Mouse (Mus musculus) E14TG2a.4 (cell line): ENCODE measurements around the gene Trhr2.
A peak's percentile ranks its signal among the peaks of the same experiment; 100 is the strongest.

Source experiments
- H3K27me3 ChIP-seq: 2 replicates; pipeline ENCODE4 v1.6.1; 2014; ENCODE audit warnings: low read length, control low read depth; ENCODE audit not compliant: insufficient read depth
- H3K36me3 ChIP-seq: 2 replicates; pipeline ENCODE4 v1.6.1; 2014; ENCODE audit warnings: low read length, control low read depth; ENCODE audit not compliant: insufficient read depth
- H3K4me1 ChIP-seq: replicated peaks from 2 replicates; pipeline ENCODE4 v1.6.1; 2014; ENCODE audit warnings: low read depth, low read length, control low read depth
- H3K4me3 ChIP-seq: replicated peaks from 2 replicates; pipeline ENCODE4 v1.5.1; 2014; ENCODE audit warnings: mild to moderate bottlenecking, low read length
- H3K9me3 ChIP-seq: 2 replicates; pipeline ENCODE4 v1.6.1; 2014; ENCODE audit warnings: low read length, control low read depth
- CTCF ChIP-seq: conservative IDR thresholded peaks from 2 replicates; pipeline ENCODE4 v1.5.1; 2014; ENCODE audit warnings: low read length
- NANOG ChIP-seq: IDR thresholded peaks from 2 replicates; pipeline ENCODE4 v1.6.1; 2014; ENCODE audit warnings: borderline replicate concordance, low read length, mixed read lengths
- POU5F1 ChIP-seq: IDR thresholded peaks from 2 replicates; pipeline ENCODE4 v1.6.1; 2014; ENCODE audit warnings: low read length, borderline replicate concordance

Trhr2 gene

DNA sequence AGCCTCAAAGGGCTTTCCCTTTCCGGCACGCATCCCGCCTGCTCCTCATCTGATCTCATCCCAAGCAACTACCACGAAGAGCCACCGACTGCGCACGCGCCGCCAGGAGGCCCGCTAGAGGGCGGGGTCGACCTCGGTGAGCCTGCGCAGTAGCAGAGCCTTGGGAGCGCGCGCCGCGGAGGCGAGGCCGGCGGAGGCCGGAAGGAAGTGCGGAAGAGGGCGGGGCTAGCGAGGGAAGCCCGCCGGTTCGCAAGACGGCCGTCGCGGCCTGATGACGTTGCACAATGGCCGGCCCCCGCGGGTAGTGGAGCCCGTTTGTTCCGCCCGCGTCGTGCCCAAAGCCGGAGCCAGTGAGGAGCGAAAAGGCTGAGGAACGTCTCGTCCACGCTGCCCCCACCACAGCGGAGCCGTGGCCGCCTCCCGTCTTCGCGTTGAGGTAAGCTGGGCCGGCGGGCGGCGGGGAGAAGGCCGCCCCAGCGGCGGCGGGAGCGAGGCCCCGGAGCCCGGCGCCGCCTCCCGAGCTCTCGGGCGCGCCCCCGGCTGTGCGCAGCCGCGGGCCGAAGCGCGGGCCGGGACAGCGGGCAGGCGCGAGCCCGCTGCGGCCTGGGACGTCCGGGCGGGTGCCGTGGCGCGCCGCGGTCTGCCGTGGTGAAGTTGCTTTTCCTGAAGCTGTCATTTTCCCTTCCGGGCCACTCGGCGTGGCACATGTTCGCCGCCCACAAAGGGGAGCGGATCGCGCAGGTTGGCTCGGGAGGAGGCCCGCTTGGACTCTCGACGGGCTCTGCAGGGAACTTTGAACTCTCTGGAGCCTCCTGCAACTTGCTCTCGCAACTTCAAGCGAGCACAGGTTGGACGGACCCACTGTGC lies 16.1 kb upstream of the Trhr2 start, which contains the start of gene Zc3h18:
Gene Zc3h18 (plus strand): TSS at position 245 of the 867 bp plus-strand sequence.
- H3K4me3 ChIP-seq: peak within 1 kb of the TSS; percentile 94
- H3K4me1 ChIP-seq: peaks cover 27% of the 10 kb centered on the region
- no peaks in the 10 kb centered on the region for H3K27me3 ChIP-seq
- H3K9me3 ChIP-seq: no peaks in the 10 kb centered on the region
- H3K36me3 ChIP-seq: peaks cover 42% of the 10 kb centered on the region
- TF ChIP-seq CTCF (no peak), POU5F1 (no peak), NANOG (no peak)

DNA sequence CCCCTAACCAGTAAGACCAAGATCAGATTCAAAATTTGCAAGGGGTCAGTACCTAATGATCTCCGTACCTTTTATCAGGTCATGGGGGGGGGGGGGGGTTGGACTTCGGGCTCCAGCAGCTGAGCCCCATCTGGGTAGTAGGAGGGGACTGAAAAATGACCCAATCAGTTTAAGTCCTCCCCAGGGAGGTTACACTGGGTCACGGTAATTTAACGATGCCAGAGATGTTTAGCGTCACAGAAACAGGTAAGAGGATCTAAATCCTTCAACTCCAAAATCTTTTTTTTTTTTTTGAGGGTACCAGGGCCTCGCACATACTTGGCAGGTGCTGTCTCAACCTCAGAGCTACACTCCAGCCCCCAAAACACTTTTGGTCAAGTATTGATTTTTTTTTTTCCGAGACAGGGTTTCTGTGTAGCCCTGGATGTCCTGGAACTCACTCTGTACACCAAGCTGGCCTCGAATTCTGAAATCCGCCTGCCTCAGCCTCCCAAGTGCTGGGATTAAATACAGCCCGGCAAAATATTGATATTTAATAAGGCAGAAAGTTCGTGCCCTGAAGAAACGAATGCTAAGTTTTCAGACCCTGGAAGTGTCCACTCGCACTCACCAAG lies 15.3 kb upstream of the Trhr2 start:
- no peak for TF ChIP-seq POU5F1
- TF ChIP-seq CTCF: no peak
- no peak for TF ChIP-seq NANOG
- Histone ChIP-seq H3K4me1 (peaks cover 27% of the 10 kb centered on the region), H3K36me3 (peaks cover 34% of the 10 kb centered on the region), H3K9me3 (no peaks in the 10 kb centered on the region), H3K4me3 (peak overlapping the region; percentile 94), H3K27me3 (no peaks in the 10 kb centered on the region)

DNA sequence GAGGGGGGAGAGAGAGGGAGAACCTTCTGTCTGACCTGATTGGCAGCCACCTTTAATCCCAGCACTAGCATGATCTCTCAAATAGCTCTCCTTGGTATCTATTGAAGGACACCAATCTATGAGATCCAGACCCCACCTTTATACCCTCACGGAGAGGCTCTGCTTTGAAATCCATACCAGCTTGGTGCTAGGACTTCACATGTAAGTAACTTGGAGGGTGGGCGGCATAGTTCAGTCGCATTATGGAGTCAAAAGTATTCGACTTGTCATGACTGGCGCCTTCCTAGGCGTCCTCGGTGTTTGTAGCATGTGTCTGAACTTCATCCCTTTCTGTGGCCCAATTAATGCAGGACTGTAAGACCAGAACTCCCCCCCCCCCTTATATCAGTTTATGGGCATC lies 14.8 kb upstream of the Trhr2 start:
- H3K4me1 ChIP-seq: peaks cover 27% of the 10 kb centered on the region

DNA sequence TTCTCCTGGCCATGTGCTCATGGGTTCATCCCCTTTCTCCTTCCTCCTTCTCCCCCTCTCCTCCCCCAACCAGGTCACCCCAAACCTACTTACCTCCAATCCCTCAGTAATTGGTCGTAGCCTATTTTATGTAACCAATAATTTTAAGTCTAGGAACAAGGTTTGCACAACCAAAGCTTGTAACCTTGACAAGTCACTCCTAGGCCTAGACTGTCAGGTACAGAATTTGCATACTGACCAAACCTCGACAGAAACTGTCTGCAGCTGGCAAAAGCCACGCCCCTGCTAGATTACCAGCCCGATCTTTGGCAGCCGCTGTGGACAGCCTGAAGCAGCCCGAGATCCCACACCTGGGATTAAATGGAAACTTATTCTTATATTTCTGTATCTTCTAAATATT lies 11.2 kb upstream of the Trhr2 start:
- peaks cover 18% of the 10 kb centered on the region for H3K4me1 ChIP-seq
- H3K36me3 ChIP-seq: no peaks in the 10 kb centered on the region
- TF ChIP-seq NANOG (no peak), CTCF (no peak), POU5F1 (no peak)
- no peaks in the 10 kb centered on the region for H3K9me3 ChIP-seq
- H3K27me3 ChIP-seq: no peaks in the 10 kb centered on the region
- no peak overlapping the region for H3K4me3 ChIP-seq

More for the DNA sequence above, 14.8 kb upstream of the Trhr2 start:
- no peak for TF ChIP-seq CTCF
- TF ChIP-seq POU5F1: no peak
- no peak for TF ChIP-seq NANOG
- peak overlapping the region; percentile 94 for H3K4me3 ChIP-seq
- H3K36me3 ChIP-seq: peaks cover 29% of the 10 kb centered on the region
- H3K9me3 ChIP-seq: no peaks in the 10 kb centered on the region
- H3K27me3 ChIP-seq: no peaks in the 10 kb centered on the region

DNA sequence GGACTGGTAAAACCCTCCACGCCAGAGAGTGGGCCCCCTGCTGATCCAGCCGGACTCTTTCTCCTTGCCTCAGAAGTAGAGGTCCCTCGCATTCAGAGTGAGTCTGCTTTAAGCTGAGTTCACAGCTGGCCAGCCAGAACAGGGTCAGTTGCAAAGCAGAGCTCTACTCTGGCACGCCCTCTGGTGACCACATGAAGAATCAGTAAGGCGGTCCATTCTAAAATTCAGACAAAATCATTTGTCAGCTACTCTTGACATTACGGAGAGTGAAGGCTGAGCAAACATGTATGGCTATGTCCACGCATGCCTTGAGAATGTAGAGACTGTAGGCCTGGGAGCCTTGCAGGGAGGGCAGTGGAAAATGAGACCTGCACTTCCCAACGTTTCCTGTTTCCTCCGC lies 9.1 kb upstream of the Trhr2 start:
- Histone ChIP-seq H3K9me3 (peaks cover 4% of the 10 kb centered on the region; the same call in 1 of the 2 replicates), H3K4me1 (peaks cover 8% of the 10 kb centered on the region; the same call in 1 of the 2 replicates), H3K27me3 (no peaks in the 10 kb centered on the region), H3K4me3 (no peak overlapping the region), H3K36me3 (no peaks in the 10 kb centered on the region)
- no peak for TF ChIP-seq NANOG
- TF ChIP-seq CTCF: peak; percentile 80

DNA sequence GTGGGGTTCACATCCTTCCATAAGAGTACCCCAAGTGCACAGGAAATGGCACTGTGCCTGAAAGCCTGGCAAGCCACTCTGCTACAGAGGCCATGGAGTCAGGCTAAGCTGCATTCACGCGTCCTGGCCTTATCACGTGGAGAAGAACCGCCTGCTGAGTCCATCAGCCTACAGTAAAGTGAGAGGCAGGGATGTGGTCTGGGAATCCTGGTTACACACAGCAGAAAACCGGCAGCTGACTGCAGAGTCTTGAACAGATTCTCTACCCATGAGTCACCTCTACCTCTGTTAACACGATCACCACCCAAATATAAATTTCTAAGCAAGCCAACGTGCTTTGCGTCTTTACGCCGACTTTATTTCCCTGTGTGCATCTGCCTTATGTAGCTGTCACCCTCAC lies 7.9 kb upstream of the Trhr2 start:
- TF ChIP-seq NANOG (no peak), POU5F1 (no peak), CTCF (no peak)
- H3K4me1 ChIP-seq: peaks cover 9% of the 10 kb centered on the region; the same call in 1 of the 2 replicates
- H3K4me3 ChIP-seq: no peak overlapping the region
- H3K9me3 ChIP-seq: peaks cover 4% of the 10 kb centered on the region; the same call in 1 of the 2 replicates
- H3K36me3 ChIP-seq: no peaks in the 10 kb centered on the region
- 0 out of 2 replicates have a peak, but pooled peaks cover 2% of the 10 kb centered on the region for H3K27me3 ChIP-seq

DNA sequence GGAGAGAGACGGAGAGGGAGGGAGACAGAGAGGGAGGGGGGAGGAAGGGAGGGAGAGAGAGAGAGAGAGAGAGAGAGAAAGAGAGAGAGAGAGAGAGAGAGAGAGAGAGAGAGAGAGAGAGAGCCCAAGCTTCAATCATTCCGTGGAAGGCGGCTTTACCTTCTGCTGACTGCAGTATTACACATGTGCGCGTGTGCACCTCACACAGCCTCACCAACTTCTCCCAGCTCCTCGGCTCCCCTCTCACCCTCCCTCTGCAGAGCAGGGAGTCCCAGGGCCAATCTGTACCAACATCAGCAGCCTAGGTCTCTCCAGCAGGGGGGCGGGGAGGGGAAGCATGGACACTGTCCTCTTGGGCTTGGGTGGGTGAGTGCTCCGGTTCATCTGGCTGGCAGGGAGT lies 2.4 kb upstream of the Trhr2 start:
- Histone ChIP-seq H3K9me3 (peaks cover 4% of the 10 kb centered on the region; the same call in 1 of the 2 replicates), H3K4me3 (no peak overlapping the region), H3K4me1 (peaks cover 4% of the 10 kb centered on the region; the same call in 1 of the 2 replicates), H3K27me3 (peaks cover 14% of the 10 kb centered on the region), H3K36me3 (no peaks in the 10 kb centered on the region)
- TF ChIP-seq CTCF (no peak), NANOG (no peak), POU5F1 (no peak)

DNA sequence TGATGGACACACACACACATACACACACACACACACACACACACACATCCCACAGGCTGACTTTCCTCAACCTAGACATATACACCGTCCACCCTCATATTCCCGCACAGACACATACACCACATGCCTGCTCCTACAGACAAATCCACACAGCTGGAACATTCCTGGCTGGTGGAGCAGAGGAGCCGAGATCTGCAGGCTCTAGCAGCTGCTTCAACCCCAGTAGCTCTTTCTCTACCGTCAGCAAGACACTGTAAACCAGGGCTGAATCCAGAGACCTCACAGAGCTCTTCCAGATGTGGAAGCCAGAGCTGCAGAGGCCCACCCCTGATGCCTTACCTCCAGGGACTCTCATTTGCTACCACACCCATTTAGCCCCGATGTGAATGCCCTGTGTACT lies 1.7 kb upstream of the Trhr2 start:
- Histone ChIP-seq H3K9me3 (peaks cover 4% of the 10 kb centered on the region; the same call in 1 of the 2 replicates), H3K4me3 (no peak overlapping the region), H3K4me1 (peaks cover 6% of the 10 kb centered on the region; the same call in 1 of the 2 replicates), H3K27me3 (peaks cover 16% of the 10 kb centered on the region), H3K36me3 (no peaks in the 10 kb centered on the region)
- TF ChIP-seq CTCF (no peak), POU5F1 (no peak), NANOG (no peak)
